Mouse (Mus musculus) heart, postnatal 36 days (tissue): ENCODE measurements at regions not wholly inside any gene's neighbourhood (a gene's known extent, or its start where the extent isn't known, plus 50 kb on each side); places are given as distances from the start of the nearest gene placed in this dataset.

Experiments
- DNase-seq, 2 experiments: peaks; one replicate each; pipeline ENCODE4 v3.0.0; 2021 to 2022
- intact Hi-C: fragments of 180-260 bp; cut with DNase I; formaldehyde crosslinking; loops from one replicate; pipeline ENCODE4 v1.15.1; 2025

DNA sequence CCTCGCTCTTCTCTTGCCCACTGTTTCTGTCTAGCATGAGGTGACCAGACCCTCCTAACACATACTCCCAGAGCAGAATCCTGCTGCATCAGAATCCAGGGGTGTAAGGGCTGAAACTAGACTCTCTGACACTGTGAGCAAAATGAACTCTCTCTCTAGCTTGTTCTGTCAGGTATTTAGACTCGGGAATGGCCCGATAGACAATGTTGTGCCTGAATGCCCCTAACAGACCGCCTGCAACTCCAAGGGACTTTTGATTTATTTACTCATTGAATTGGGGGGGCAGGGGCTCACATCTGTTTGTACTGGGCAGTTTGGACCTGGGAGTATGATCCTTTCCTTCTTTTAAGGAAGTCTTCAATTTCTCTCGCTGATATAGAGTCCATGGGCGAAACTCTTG lies 469.3 kb upstream of the Trpc7 start:
- intact Hi-C loops, result no loop called here

DNA sequence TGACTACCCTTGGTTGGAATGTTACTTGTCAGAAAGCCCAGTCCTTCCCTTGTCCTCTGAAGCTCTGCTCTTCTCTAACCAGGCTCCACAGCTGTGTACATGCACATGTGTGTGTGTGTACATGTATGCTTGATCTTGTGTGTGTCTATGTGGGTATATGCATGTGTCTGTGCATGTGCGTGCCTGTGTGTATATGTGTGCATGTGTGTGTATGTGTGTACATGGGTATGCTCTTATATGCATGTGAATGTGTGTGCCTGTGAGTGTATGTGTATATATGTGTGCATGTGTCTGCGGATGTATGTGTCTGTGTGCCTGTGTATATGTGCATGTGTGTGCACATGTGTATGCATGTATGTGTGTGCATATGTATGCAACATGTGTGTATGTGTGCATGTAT lies 468.6 kb upstream of the Trpc7 start:
- DNase-seq, result no peak
- intact Hi-C loops, result no loop called here

More for the DNA sequence above, 469.3 kb upstream of the Trpc7 start:
- DNase-seq, result no peak

DNA sequence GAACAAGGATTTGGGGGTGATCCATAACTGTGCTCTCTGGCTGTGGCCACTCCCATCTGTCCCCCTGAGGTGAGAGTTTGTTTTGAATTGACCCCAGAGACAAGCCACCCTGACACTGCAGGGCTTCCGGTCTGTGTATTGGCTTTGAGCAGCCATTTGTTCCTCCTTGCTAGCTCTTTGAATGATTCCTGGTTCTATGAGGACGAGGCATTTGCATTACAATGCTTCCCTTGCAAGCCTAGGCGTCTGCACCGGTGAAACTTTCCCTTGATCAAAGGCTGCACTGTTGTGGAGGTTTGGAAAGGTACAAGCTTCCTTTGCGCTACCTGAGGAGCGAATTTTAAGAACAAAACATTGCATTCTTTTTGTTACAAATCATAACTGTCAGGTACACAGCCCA lies 466.8 kb upstream of the Trpc7 start:
- no peak for DNase-seq
- intact Hi-C loops, result no loop called here

DNA sequence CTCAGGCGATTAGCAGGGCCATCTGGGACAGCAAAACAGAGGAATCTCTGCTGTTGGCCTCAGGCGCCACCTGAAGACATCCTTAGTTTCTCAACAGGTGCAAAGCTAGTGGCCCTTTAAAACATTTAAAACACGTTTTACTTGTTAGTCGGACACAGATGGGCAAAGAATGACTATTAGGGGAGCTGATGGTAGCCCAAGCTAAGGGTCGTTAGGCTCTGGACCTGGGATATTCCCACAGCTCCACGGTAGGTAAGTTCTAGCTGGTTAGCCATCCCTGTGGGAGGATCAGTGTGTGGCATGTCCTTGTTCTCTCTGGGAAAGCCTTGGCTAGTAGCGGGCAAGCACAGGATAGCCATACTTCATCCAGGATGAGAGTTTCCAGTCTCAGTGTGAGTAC lies 465.5 kb upstream of the Trpc7 start:
- intact Hi-C loops, result no loop called here

DNA sequence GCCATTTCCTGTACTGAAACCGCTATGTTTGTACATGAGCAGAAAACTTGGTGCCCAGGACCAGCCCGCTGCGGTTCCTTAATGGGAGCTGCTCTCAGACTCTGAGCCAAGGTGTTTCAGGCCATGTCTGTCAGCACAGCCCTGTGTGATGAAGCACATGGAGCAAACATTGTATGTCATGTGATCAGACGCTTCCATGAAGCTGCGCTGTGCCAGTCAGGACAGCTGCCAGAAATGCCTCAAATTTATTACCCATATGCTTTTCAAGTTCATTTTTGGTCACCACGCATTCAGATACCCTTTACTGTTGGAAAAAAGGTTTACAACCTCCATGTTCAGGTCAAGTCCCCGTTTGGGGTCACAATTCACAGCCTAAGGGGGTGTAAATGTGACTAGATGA lies 458.8 kb upstream of the Trpc7 start:
- intact Hi-C loops, result no loop called here
- DNase-seq, result no peak

More for the DNA sequence above, 465.5 kb upstream of the Trpc7 start:
- DNase-seq, result no peak

DNA sequence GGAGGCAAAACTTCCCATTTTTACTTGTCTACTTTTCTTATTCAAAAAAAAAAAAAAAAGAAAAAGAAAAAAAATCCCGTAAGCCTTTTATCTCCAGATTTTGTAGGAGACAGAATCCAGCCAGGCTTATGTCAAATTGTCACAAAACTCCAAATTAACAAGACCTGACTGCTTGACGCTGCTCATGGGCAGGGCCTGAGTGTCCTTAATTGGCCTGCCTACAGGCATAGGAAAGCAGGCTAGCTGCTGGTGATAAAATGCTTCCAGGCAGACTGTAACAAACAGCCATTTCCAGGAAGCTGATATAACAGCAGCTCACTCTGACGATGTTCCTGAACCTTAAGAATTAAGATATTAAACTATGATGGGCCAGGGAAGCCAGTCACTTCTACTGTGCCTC lies 458.2 kb upstream of the Trpc7 start:
- intact Hi-C loops, result no loop called here

DNA sequence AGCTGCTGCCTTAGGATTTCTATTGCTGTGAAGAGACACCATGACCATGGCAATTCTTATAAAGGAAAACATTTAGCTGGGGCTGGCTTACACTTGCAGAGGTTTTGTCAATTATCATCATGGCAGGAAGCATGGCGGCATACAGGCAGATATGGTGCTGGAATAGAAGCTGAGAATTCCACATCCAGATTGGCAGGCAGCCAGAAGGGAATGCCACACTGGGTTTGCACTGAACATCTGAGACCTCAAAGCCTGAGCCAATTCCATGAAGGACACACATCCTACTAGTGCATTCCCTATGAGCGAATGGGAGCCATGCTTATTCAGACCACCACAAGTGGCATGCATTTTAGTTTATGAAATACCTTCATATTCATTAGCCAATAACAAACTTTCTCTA lies 455.0 kb upstream of the Trpc7 start:
- no peak for DNase-seq
- intact Hi-C loops, result no loop called here

More for the DNA sequence above, 458.2 kb upstream of the Trpc7 start:
- DNase-seq, result no peak

DNA sequence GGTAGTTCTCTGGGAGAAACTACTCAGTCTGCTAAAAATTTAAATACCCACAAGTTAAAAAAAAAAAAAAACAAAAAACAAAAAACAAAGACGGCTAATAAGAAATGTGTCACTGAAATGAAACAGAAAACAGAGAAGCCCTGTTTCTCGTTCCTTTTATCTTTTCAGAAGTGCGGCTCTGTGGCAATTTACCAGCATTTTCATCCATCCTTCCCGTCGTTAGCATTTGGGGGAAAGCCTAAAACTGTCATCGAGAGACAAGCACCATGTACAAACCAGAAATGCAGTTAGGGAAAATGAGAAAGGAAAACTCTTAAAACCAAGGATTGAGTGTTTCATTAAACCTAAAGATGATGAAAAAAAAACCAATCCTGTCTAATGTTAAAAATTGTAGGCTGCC lies 442.9 kb upstream of the Trpc7 start:
- intact Hi-C loops, result no loop called here
- DNase-seq, result no peak

DNA sequence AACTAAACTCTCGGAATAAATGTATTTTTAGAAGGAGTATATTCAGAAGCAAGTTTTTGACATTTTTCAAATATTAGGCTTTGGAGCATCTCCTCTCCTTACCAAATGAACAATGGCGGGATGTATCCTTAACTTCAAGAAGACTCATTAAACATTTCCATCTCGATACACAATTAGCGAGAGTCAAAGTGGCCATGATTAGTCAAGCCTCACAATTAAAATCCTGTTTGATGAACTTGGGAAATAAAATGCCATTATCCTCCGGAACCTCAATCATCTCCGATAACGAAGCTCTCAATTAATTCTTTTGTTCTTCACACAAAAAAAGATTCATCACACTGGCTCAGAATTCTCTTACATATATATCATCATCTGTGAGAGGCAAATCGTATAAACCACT lies 440.8 kb upstream of the Trpc7 start:
- intact Hi-C loops, result no loop called here
- no peak for DNase-seq

DNA sequence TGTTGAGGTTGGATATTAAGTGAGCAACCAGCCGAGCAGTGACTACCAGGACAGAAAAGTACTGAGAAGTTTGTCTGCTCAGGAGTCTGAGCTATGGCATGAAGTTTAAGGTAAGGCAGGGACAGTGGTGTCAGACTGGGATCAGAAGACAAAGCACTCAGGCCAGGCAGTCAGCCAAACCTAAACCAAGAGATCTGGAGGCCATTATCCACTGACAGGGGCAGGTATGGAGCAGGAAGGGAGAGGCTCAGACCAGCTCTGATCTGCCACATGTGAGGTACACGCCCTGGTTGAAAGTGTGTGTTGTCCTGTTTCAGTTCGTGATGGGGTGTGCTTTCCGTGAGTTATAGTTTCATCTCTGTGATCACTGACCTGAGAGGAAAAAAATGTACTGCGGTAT lies 437.2 kb upstream of the Trpc7 start:
- intact Hi-C loops, result no loop called here
- DNase-seq, result no peak

DNA sequence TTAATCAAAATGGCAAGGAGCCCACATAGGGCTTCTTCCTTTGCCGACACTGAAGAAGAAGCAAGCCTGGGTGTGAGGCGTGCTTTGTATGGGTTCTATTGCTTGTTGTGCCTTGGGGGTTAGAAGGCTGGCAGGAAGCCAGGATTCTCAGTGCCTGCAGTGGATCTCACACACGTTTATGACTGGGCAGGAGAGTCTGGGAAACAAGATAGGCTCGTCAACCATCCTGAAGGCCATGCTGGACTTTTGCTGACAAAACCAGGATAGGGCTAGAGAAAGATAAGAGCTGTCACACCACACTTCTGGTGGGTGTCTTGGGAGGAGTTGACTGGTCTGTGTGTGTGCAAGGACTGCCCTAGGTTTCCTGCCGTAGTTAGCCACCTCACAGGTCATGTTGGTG lies 436.1 kb upstream of the Trpc7 start:
- intact Hi-C loops, result no loop called here
- no peak for DNase-seq

DNA sequence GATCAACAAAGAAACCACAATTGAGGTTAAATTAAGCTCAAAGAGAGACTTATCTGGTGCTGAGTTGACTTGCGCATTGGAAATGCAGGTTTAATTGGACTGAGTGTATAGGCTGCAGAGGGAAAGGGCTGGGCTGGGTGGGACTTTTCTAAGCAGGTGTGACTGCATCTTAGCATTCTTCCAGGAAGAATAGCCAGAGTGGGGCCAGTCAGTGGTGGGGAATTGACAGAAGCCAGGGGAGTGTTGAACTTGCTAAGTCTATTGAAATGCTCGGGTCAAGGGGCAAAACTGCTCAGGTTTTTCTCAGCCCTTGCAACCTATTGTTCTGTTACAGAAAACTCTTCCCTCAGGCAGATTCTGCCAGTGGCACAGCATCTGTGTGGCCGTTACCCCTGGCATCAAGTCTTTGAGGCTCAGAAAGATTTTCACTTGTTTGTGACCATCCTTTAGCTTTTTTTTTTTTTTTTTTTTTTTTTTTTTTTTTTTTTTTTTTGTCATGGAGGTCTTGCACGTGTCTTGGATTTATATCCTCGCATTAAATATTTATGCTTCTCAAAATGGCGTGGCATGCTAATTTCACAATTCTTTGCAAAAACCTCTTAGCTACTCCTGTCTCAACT lies 429.6 kb upstream of the Trpc7 start:
- intact Hi-C loops, result no loop called here
- DNase-seq, result no peak

DNA sequence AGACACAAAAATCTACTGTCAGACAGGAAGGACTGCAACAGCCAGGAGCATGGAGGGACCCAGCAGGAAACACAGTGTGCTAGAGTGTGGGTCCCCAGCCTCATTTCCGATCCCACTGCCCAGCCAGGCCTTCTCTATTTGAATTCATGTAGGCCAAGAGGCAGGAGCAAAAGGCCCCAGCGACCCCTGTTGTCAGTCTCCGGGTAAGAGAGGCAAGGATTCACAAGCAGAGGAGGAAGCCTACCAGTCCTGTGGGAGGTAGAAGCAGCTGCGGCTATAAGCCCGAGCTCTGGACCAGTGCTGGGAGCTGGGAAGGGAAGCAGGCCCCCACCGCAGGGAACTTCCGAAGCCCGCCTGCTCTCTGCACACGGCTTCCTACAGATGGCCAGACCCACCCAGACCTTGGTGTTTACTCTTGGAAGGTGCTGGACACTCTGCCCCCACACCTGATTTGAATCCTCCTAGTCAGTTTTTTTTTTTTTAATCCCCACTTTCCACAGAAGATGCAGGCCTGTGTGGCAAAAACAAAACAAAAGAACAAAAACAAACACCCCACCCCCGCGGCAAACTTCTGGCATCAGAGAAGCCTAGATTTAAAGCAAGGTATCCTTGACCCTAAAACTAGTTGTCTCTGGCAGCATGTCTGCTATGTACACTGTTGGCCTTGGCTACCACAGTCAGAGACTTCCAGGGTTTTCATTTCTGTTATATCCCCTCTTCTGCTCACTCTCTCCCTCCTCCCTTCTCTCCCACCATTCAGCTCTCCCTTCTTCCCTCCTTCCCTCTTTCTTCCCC lies 420.6 kb upstream of the Trpc7 start:
- intact Hi-C loops, result no loop called here
- no peak for DNase-seq

DNA sequence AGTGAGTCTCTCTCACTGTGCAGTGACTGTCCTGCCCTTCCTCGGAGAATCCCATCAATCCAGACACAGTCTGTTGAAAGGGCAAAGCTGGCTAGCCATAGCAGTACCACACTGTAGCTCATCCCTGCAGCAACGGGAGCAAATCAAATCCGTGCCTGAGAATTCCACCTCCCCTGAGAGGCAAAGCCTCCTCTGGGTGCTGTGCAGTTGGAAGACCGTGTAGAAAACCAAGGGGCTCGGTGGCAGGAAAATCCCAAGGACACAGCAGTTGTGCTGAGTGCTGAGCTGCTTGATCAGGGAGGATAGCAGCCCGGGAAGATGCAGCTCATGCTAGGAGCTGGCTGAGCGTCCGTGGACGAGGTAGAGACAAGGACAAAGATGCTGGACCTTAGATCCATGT lies 418.7 kb upstream of the Trpc7 start:
- no peak for DNase-seq
- intact Hi-C loops, result no loop called here

DNA sequence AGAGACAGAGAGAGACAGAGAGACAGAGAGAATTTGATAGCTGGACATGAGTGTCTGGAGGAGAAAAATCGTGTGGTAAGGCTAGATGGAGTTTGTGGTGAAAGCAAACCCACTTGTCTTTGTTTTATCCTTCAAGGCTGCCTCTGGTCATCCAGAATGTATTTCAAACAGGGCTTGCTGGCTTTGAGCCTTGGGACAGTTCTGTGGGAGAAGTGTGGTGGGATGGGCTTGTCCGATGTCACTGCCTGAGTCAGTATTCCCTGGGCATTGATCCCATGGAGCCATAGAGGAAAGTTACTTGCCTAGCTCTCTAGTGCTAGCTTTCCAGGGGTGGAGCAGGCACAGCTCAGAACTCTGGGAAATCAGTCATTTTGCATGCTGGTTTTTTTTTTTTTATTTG lies 417.9 kb upstream of the Trpc7 start:
- intact Hi-C loops, result no loop called here
- no peak for DNase-seq

DNA sequence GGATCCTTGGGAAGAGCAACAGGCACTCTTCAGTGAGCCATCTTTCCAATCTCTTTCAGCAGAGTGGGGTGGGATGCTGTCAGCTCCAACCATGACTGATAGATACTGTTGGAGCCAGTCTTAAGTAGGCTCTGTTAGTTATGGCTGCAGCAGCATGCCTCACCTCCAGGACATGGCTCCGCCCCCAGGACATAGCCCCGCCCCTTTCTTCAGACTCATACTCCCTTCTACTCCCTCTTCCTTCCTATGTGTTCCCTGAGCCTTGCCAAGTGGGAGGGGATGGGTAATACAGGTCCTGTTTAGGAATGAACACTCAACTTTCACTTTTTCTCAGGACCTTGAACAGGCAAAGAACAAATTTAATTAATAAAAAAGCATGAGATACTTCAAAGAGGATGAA lies 415.4 kb upstream of the Trpc7 start:
- intact Hi-C loops, result no loop called here
- no peak for DNase-seq

DNA sequence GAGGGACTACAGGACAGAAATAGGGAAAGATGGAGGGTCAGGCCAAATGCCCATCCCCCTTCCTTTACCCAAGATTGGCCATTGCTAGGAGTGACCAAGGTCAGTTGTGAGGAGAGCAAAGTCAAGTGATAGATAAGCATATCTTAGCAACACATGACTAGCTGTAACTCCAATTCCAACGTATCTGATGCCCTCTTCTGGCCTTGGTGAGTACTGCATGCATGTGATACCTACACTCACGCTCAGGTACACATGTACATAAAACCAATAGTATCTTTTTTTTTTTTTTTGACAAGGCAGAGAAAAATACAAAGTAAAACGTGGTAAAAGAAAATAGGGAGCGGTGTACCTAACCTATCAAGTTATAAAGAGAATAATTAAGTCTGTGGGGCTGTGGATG lies 413.8 kb upstream of the Trpc7 start:
- intact Hi-C loops, result no loop called here
- no peak for DNase-seq

DNA sequence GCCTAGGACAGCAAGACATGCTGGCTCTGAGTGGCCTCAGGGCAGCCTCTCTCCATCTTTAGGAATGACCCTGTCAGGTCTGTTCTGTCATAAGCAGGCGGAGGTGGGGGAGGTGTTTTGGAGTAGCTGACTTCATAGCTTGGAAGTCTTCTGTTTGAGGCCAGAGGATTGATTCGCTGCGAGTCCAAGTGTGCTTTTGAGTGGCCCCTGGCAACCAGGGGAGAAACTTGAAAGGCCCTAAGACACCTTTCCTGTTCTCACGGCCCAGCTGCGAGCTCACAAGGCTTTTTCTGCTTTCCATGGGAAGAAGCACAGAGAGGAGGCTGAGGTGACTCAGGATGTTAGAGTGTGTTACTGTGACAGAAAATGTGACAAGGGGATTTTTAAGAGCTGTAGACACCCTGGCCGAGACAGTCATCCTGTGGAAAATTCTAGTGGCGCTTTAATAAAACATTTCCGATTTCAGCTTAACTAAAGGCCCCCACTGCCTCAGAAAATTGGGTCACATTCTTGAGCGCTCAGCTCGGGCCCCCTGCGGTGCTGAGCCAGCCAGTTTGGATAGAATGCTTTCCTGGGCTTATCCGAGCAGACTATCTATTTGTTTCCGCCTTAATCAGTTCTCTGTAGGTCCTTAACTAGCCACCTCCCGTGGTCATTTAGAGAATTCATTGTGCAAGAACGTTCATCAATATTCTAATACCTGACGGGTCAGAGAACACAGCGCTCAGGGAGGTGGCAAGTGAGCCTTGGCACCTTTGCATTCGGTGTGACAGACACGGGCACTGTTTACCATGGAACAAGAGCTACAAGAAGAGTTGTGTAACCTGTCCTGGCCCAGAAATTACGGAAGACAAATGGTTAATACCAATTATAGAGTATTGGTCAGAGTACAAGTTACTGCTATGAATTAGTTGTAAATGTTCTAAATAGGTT lies 412.4 kb upstream of the Trpc7 start:
- DNase-seq, result no peak
- intact Hi-C loops, result no loop called here

DNA sequence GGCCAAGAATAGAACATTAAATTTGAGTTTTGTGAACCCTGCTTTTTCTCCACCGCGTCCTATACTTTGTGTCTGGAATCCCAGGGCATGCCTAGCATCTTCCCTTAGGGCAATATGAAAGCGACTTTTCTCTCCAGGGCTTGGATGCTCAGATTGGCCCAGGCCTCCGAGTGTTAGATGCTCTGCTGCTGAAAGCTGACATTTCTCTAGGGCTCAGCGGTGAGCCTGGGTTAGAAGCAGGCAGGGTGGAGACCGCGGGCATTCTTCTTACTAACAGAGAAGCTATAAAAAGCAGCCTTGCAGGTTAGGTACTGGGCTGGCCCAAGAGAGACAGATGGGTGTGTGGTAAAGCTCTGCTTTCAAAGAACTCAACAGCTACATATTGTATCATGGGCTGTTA lies 409.8 kb upstream of the Trpc7 start:
- DNase-seq, result no peak
- intact Hi-C loops, result no loop called here

DNA sequence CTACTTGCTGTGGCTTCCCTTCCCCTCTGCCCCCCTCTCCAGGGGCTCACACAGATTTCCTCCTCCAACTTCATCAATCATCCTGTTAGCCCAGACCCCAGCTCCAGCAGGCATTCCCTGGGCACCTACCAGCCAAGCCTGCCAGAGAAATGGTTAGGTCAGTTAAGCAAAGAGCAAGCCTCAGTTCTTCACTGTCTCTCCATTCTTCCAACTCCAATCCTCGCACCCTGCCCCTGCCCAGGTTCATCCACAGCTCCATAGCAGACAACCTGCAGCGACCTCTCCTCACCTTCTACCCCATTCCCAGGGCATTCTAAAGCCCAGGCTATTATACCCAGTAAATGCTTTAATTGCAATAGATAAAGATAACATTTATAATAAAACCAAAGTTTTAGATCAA lies 408.0 kb upstream of the Trpc7 start:
- intact Hi-C loops, result no loop called here
- DNase-seq, result no peak

DNA sequence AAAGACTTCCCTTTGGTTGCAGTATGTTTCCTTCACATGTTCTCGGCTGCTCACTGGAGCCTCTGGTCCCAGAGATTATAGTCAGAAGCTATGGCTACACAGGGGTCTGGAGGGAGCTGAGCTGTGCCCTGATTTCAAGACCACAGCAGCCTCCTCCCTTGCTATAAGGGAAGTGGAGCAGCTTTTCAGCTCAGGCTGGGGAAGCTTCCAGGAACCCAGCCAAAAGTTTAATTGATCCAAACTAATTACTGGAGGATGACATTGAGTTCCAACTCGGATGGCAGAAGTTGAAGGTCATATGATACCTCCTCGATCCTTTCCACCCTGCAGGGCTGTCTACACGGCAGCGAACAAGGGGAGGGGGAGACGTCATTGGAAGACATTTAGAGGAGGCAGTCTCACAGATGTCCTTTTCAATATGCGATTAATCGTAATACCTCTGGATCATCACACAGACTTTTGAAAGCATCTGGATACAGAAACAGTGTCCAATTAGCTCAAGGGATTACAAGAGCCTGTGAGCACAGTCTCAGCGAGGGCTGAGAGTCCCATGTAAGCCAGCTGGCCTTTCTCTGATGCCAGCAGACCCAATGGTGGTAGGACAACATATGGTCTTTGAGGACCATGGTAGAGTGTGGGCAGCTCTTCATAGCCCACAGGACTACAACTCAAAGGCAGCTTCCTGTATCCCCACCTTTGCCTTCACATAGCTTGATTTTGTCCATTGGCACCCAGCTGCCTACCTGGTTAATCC lies 396.1 kb upstream of the Trpc7 start:
- intact Hi-C loops, result no loop called here
- no peak for DNase-seq
